Mouse (Mus musculus) right cerebral cortex, postnatal 10 days (tissue): ENCODE measurements at regions not wholly inside any gene's neighbourhood (a gene's known extent, or its start where the extent isn't known, plus 50 kb on each side); places are given as distances from the start of the nearest gene placed in this dataset.

Experiments used
- DNase-seq, 2 experiments: peaks; one replicate each; pipeline ENCODE4 v3.0.0; 2021; ENCODE audit warnings: low spot score in 2 of 2

GRCm38 (mm10) chr6:50713297-50713696 is 59.1 kb upstream of the Npvf start:
- no peak for DNase-seq

GRCm38 (mm10) chr6:50718631-50719030 is 64.4 kb upstream of the Npvf start:
- no peak for DNase-seq

GRCm38 (mm10) chr6:50720346-50720745 is 66.1 kb upstream of the Npvf start:
- no peak for DNase-seq

GRCm38 (mm10) chr6:50725640-50726039 is 71.4 kb upstream of the Npvf start:
- no peak for DNase-seq

- DNase-seq: no peak
Measured at GRCm38 (mm10) chr6:50726166-50726591, 71.9 kb upstream of the Npvf start.

- DNase-seq: no peak
Measured at GRCm38 (mm10) chr6:50730744-50731718, 76.8 kb upstream of the Npvf start.

- DNase-seq: no peak
Measured at GRCm38 (mm10) chr6:50734701-50735100, 80.5 kb upstream of the Npvf start.

GRCm38 (mm10) chr6:50735825-50736224 is 81.6 kb upstream of the Npvf start:
- DNase-seq: no peak

GRCm38 (mm10) chr6:50742009-50742408 is 87.8 kb upstream of the Npvf start:
- peak in 1 of 2 experiments; percentile 26 for DNase-seq

- DNase-seq: no peak
Measured at GRCm38 (mm10) chr6:50744462-50745166, 90.4 kb upstream of the Npvf start.

GRCm38 (mm10) chr6:50753151-50753550 is 98.9 kb upstream of the Npvf start:
- DNase-seq: no peak

GRCm38 (mm10) chr6:50754786-50755185 is 100.5 kb upstream of the Npvf start:
- no peak for DNase-seq

- DNase-seq: no peak
Measured at GRCm38 (mm10) chr6:50760367-50760766, 106.1 kb upstream of the Npvf start.

- peak; percentile 75 to 85 for DNase-seq
Measured at GRCm38 (mm10) chr6:50763121-50763520, 108.9 kb upstream of the Npvf start.

GRCm38 (mm10) chr6:50766442-50766915 is 112.2 kb upstream of the Npvf start:
- DNase-seq: peak in 1 of 2 experiments; percentile 36

GRCm38 (mm10) chr6:50767126-50767525 is 112.9 kb upstream of the Npvf start:
- no peak for DNase-seq

GRCm38 (mm10) chr6:50767827-50768226 is 113.6 kb upstream of the Npvf start:
- no peak for DNase-seq

GRCm38 (mm10) chr6:50769101-50769500 is 114.9 kb upstream of the Npvf start:
- no peak for DNase-seq

GRCm38 (mm10) chr6:50770481-50770880 is 116.2 kb upstream of the Npvf start:
- DNase-seq: no peak

GRCm38 (mm10) chr6:50775637-50776036 is 121.4 kb upstream of the Npvf start:
- peak in 1 of 2 experiments; percentile 36 for DNase-seq

- no peak for DNase-seq
Measured at GRCm38 (mm10) chr6:50776236-50776832, 122.1 kb upstream of the Npvf start.

- peak; percentile 81 to 89 for DNase-seq
Measured at GRCm38 (mm10) chr6:50776931-50777495, 122.8 kb upstream of the Npvf start.
